Mouse (Mus musculus) adrenal gland, adult 18-20 months (tissue): ENCODE measurements around the gene Vsx1. TPM values are rescaled to one million over a fixed set of nuclear protein-coding genes. Genes with fewer than 3 reads are reported as not detected.

ENCODE experiments used
- DNase-seq, 2 experiments: peaks; one replicate each; pipeline ENCODE4 v3.0.0; 2021 to 2022; ENCODE audit warnings: low spot score in 2 of 2
- long read RNA-seq, 2 experiments: library from polyadenylated mRNA; stranded (forward); transcript quantifications; one replicate each; pipeline ENCODE4 v2.0.0; 2021
- total RNA-seq, 2 experiments: library from RNA; stranded (reverse); gene quantifications; 1 replicate in 1 of 2; 2 replicates in 1 of 2; pipeline ENCODE4 v1.2.3; 2021

The Vsx1 gene
- not detected for total RNA-seq
- long read RNA-seq, experiment 1, result 0 reads
- long read RNA-seq, experiment 2, result 0 reads

GRCm38 (mm10) chr2:150689223-150689800 lies at the start of gene Vsx1:
TSS of gene Vsx1 (minus strand) at chr2:150689360.
- DNase-seq, result no peak

- DNase-seq, result no peak
Measured at GRCm38 (mm10) chr2:150737881-150738280, 48.7 kb upstream of the Vsx1 start.

GRCm38 (mm10) chr2:150735756-150736576 lies 46.8 kb upstream of the Vsx1 start:
- DNase-seq, result no peak

DNA sequence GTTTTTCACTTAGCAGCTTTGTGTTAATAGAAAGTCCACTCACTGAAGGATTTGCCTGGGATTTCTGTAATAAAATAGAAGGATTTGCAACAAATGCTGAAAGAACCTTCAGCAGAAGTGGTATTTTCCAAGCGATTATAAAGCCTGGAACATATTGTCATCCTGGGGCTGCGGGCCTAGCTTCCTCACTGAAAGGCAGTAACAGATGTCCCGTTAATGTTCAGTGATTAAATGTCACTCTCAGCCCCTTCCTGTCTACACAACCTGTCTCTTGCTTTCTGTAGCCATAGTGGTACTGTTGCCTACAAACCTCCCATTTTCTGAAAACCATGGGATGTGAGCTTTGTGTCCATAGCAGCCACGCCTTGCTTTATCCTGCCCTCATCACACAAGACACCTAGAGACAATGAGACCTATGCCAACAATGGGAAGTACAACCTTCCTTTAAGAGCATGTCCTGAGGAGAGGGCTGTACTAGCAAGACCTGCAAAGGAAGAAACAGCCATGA lies 23.1 kb upstream of the Vsx1 start:
- no peak for DNase-seq

- no peak for DNase-seq
Measured at GRCm38 (mm10) chr2:150691481-150692170, 2.5 kb upstream of the Vsx1 start.

- DNase-seq, result no peak
Measured at GRCm38 (mm10) chr2:150690216-150690615, 1.1 kb upstream of the Vsx1 start.

- peak in 1 of 2 experiments; percentile 19 for DNase-seq
Measured at GRCm38 (mm10) chr2:150688541-150689186, 496 bp downstream of the Vsx1 start.

DNA sequence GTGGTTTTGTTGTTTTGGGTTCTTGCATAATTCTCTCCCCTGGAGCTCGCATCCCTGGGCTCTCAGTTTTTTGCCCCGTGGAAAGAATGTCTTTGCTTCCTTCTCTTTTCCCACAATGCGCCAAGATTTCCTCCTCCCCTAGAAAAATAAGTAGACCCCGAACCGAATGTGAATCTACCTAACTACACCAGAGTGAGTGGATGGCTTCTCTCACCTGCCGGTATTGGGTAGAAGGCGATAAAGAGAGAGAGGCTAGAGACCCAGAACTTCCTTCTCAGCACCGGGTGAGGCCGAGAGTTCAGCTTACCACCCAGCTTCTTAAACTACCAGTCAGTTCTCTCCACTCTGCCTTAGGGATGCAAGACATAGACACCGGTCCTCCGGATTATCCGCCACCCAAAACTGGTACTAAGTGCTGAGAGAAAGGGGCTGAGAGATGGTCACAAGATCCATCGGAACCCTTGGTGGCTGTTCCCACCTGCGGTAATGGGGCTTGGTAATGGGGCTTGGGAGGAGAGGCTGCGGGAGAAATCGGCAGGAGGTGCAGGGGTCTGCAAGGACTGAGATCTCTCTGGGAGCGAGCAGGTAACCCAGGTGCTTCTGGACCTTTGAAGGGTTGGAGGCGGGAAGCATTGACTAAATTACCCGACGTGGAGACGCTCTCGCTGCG lies 1.2 kb downstream of the Vsx1 start:
- DNase-seq, result no peak

DNA sequence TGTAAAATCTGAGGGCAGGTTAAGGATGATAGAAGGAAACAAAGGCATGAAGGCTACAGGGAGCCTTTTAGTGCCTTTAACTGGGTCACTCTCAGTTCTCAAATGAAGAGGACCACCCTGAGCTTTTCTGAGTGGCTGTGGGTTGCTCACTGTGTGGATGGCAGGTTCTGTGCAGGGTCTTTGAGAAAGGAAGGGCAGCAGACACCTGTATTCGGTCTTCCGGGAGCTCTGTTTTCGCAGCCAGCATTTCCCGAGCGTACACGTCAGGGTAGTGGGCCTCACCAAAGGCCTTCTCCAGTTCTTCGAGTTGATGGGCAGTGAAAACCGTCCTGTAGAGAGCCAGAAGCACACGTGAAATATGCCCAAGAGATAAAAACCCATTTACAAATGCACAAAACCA lies 3.8 kb downstream of the Vsx1 start:
- DNase-seq, result no peak

GRCm38 (mm10) chr2:150684451-150684850 lies 4.7 kb downstream of the Vsx1 start:
- no peak for DNase-seq

DNA sequence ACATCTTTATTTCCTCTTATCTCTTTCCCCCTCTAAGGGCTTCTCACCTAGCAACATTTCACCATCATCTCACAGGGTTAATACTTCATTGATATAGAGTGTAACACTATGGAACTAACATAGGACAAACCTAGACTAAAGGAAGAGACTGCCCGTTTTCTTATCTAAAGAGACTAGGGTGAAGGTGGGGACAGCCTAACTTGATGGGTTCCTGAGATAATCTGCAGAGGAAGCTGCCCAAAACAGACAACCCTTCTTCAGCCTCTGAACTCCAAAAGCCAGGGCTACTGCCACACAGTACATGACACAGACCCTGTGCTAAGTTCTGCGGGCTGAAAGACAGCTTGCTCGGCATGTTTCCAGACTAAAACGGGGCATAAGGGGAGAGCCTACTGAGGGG lies 7.6 kb downstream of the Vsx1 start:
- no peak for DNase-seq

DNA sequence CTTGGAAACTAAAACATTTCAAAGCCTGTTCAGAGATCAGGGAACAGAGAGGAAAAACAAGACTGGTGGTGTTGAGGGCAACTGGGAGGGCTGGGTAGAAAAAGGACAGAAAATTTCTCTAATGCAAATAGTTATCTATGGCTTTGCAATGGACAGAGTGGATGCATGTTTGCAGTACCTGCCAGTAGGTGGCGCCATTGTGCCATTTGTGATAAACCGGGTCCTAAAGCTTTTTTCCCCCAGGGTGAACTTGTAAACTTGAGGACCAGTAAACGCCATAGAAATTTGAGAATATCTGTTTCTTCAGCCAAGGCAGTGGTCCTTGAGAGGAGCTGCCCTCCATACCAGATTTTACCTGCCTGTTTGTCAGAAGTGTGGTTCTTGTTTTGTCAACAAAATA lies 10.8 kb downstream of the Vsx1 start:
- peak; percentile 79 to 81 for DNase-seq

- no peak for DNase-seq
Measured at GRCm38 (mm10) chr2:150675525-150675924, 13.6 kb downstream of the Vsx1 start.

DNA sequence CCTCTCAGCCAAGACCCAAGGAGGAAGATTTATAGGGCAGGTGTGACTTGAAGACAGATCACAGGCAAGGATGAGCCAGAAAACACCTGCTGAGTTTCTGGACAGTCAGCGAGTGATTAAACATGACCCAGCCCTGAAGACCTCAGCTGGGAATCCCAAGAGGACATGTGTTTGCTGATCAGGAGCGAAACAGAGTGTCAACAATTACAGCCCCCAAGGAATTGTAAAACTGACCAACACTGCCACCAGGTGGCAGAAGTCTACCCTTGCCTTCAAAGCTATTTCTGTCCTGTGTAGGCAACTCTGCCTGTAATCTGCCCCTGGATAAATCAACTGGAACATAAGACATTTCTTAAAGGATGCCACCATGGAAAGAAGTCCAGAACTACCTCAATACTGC lies 14.3 kb downstream of the Vsx1 start:
- peak; percentile 40 to 63 for DNase-seq

DNA sequence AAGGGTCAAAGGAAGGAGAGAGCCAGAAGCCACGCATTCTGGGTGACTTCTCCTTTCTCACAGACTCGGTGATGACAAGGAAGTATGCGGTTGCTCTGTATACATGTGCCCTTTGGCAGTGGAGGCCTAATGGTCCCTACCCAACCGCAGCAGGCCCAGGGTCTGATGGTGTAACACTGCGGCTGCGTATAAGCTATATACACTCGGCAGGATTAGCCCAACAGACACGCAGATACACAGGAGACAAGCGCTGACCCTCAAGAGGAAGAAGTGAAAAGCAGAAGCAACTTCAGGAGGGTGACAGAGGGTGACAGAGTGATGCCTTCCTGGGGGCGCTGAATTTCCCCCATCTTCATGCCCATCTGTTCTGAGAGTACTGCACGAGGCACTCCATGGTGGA lies 15.2 kb downstream of the Vsx1 start:
- no peak for DNase-seq

GRCm38 (mm10) chr2:150671609-150672290 lies 17.4 kb downstream of the Vsx1 start:
- DNase-seq, result no peak

GRCm38 (mm10) chr2:150670926-150671325 lies 18.2 kb downstream of the Vsx1 start:
- no peak for DNase-seq

GRCm38 (mm10) chr2:150669454-150670045 lies 19.6 kb downstream of the Vsx1 start:
- no peak for DNase-seq

GRCm38 (mm10) chr2:150668956-150669355 lies 20.2 kb downstream of the Vsx1 start:
- DNase-seq, result no peak
